Mouse (Mus musculus): ENCODE measurements around the gene Rnf227.

Rnf227 gene

DNA sequence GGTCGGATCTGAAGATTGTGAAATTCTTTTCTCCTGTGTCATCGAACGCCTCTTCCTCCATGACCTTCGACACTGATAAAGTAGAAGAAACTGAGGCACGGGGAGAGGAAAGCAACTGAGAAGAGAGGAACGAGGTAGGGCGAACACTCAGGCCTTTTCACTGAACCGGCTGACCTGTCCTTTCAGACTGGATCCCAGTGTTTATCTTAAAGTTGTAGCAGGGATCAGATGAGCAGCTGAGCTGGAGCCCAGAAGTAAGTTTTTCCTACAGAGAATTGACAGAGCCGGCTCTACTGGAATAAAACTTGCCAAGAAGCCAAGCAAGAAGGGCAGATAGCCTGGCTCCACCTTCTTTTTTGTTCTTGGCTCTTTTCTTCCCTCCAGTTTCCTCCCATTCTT is 30.6 kb downstream of the Rnf227 start:
- no peak for DNase-seq (ENCODE audit: low spot score in 2 of 2)

DNA sequence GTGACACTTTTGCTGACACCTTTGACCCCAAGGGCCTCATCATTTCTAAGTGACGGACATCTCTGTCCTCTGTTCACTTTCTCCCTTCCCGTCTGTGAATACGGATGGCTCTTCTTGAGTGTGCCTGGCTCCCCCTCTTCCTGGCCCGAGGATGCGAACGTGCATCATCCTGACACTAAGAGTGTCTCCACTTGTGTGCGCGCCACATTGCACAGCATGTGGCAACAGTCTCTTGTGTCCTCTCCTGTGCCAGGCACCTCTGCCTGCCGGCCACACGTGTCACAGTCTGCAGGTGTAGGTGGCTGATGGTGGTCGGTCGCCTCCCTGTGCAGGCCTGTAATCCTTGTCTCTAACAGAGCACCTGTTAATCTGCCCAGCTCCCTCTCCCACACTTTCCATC is 31.3 kb downstream of the Rnf227 start:
- no peak for DNase-seq (ENCODE audit: low spot score in 2 of 2)

DNA sequence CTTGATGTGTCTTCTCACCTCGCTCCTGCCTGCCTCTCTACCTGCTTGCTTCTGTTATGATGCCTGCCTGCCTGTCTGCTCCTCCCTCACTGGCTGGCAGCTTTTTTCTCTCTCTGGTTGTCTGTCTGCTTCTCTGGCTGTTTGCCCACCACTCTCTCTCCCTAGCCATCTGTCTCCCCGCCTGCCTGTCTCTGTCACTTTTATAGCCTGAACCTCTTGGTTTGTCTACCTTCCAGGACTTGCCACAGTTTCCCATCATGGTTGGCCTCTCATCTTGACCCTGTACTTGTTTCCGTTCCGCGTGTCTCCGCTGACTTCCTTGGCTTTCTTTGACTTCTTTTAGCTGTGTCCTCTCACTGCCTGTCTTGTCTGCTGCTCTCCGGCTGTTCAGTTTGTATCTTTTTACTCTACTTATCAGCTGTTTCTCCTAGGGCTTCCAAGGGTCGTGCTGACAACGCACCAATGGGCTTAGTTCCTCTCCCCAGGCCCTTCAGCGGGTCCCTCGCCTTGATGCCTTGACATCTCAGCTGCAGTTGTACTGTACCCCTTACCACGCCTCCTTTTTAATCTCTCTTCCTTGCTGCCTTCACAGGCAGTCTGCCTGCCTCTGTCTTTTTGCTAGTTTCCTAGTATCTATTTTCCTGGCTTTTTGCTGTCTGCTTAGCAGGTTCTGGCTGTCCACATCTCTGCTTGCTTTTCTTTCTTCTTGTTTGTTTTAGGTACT is 32.0 kb downstream of the Rnf227 start:
- peak; percentile 52 to 65 for DNase-seq (ENCODE audit: low spot score in 2 of 2)

DNA sequence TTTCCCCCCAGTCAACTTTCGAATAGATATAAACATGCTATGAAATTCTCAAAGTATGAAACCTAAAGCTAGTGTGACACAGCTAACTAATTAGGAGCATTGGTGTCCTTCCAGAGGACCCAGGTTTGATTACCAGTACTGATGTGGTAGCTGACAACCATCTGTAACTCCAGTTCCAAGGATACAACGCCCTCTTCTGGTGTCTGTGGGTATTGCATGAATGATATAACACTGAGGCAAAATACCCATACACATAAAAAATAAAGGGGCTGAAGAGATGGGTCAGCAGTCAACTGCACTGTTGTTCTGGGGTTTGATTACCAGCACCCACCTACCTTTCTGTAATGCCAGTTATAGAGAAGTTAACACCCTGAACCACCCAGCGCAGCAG is 32.5 kb downstream of the Rnf227 start:
- DNase-seq (ENCODE audit: low spot score in 2 of 2), result no peak

DNA sequence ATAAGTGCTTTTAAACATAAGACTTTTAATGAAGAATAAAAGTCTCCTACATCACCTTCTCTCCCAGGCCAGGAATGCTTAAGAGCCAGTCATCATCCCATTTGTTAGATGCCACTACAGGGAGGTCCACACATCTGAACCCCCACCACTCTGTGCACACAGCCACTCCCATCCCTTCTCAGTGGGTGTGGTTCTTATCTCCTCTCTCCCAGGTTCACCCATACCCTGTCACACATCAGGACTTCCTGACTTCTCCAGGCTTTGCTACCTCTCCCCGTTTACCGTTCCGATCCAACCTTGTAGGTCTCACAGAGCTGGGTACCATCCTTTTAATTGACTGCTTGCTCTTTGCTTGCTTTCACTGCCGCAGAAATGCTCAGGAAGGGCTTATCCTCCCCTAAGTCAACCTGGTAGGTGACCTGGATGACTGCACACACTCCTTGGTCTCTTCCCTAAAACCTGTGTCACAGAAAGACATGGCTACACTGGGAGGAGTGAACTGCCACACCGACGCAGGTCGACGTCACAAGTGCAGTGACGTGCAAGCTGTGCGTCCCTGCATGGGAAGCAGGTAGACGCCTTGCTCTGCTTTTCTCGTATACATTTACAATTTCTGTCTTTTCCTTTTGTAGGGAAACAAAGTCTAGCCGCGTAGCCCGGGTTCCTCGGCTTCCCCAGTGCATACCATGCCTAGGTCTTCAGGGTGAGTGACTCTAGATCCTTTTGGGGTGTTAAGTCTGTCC is 33.1 kb downstream of the Rnf227 start:
- DNase-seq (ENCODE audit: low spot score in 2 of 2), result no peak

DNA sequence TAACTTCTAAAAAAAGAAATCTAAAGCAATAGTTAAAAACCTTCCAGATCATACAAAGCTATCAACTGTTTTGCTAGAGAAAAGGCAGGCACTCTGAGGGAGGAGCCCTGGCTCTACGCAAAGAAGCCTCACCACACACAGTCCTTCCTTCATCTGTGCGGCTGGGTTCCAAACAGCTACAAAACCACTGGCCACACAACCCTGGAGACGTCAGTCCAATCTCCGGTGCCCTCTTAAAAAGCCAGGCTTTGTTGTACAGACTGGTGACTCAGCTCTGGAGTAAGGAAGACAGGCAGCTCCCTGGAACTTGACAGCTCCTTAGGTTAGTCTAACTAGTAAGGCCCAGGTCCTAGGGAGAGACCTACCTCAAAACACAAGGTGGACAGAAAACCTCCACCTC is 35.4 kb downstream of the Rnf227 start:
- no peak for DNase-seq (ENCODE audit: low spot score in 2 of 2)

DNA sequence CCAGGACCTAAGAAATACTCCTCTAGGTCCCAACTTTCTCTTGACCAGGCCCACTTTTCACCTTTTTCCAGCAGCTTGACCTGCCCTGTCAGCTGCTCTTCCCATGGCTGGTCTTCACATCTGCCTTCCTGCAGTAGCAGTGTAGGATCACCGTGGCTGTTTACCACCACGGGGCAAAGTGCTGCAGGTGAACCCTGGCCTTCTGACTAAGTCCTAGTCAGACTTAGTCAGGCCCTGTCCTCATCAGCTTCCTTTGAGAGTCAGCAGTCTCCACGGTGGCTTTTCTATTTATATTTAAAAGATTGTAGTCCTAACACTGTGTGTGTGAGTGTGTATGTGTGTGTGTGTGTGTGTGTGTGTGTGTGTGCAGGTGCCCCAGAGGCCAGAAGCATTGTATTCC is 37.5 kb downstream of the Rnf227 start:
- DNase-seq (ENCODE audit: low spot score in 2 of 2), result no peak

DNA sequence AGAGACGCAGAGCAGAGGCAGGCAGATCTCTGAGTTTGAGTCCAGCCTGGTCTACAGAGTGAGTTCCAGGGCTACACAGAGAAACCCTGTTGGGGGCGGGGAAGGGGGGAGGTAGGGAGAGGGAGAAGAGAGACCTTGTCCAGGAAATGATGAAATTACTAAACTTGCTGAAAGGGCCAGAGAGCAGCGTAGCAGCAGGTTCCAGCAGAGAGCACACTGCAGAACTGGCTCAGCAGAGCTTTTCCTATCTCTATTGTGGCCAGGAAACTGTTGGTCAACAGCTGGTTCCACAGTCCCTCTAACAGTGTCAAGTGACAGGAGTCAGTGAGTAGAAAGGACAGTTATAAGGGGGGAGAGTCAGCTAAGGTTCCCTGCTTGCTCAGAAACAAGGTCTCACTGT is 39.3 kb downstream of the Rnf227 start:
- DNase-seq (ENCODE audit: low spot score in 2 of 2), result no peak

DNA sequence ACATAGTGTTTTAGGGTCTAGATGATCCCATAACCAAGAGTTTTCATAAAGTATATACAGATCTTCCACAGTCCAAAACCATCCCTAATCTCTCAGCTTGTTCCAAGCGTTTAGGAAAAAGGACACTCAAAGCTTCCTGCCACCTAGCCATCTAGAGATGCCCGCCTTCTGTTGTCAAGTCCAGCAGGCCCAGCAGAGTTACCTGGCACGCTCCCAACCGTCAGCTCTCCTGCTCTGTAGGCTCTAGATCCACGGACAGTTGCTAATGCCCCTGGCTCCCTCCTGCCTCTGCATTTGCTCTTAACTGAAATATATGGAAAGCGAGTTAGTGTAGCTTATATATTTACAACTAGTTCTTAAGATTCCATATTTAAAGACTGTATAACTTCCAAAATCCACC is 41.1 kb downstream of the Rnf227 start:
- DNase-seq (ENCODE audit: low spot score in 2 of 2), result no peak

DNA sequence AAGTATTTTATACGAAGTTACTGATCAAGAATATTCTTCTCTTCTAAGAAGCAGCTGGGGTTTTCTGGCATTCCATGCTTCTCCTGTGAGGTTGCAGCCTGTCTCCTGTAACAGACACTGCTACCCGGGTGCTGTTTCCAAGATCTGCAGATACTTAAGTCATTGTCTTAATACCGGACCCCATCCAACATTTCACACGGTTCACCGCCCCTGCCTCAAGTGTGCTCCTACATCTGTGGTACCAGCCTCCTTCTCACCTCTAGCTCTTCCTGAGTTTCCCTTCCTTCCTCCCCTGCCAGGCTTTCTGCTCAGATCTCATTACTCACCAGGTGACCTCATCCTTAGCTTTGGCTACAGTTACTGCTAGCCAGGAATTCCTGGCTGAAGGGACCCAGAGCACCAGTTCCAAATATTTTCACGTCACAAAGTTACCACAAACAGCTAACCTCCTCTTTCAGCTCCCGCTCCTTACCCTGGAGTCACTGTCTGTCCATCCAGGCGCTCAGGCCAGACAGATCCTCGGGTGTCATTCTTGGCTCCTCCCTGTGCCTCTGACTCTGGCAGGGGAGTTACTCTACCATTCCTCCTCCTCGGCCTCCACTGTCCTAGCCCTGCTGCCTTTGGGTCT is 42.3 kb downstream of the Rnf227 start:
- DNase-seq (ENCODE audit: low spot score in 2 of 2), result no peak

DNA sequence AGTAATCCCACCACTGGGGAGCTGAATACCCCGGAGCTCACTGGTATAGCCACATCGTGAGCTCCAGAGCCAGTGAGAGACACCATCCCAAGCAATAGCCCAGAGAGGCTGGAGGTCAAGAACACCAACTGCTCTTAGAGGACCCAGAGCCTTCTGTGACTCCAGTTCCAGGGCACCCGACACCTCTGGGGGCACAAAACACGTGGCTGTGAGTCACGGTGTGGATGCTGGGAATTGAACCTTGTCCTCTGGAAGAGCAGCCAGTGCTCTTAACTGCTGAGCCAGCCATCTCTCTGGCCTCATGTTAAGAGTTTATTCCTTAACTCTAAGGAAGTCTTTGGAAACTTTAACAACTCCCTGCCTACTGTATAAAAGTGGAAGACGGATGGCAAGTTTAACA is 44.7 kb downstream of the Rnf227 start:
- no peak for DNase-seq (ENCODE audit: low spot score in 2 of 2)

DNA sequence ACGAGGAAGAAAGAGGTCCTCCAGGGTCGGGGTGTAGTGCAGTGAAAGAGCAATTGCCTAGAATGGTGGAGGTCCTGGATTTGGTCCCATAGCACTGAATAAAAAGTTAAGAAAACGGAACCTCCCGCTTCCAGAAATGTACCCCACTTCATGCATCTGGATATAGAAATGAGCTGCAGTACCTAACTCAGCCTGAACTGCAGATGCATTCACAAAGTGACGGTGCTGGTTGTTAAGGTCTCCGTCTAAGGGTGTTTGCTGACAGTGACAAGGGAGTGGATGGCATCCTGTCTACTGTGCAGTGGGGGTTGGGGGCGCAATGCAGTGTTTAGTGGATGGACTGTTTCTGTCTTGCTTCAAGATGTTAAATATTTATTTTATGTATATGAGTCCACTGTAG is 46.5 kb downstream of the Rnf227 start:
- no peak for DNase-seq (ENCODE audit: low spot score in 2 of 2)

DNA sequence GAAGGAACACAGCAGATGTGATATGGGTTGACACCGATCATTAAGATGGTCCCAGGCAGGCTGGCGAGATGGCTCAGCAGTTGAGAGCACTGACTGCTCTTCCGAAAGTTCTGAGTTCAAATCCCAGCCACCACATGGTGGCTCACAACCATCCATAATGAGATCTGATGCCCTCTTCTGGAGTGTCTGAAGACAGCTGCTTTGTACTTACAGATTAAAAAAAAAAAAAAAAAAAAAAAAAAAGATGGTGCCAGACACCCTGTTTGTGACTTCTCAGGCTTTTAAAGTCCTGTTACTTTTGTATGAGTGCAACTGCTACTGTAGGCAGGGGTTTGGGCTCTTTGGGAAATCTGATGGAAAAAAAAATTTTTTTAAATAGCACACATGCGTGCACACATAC is 48.4 kb downstream of the Rnf227 start:
- no peak for DNase-seq (ENCODE audit: low spot score in 2 of 2)

DNA sequence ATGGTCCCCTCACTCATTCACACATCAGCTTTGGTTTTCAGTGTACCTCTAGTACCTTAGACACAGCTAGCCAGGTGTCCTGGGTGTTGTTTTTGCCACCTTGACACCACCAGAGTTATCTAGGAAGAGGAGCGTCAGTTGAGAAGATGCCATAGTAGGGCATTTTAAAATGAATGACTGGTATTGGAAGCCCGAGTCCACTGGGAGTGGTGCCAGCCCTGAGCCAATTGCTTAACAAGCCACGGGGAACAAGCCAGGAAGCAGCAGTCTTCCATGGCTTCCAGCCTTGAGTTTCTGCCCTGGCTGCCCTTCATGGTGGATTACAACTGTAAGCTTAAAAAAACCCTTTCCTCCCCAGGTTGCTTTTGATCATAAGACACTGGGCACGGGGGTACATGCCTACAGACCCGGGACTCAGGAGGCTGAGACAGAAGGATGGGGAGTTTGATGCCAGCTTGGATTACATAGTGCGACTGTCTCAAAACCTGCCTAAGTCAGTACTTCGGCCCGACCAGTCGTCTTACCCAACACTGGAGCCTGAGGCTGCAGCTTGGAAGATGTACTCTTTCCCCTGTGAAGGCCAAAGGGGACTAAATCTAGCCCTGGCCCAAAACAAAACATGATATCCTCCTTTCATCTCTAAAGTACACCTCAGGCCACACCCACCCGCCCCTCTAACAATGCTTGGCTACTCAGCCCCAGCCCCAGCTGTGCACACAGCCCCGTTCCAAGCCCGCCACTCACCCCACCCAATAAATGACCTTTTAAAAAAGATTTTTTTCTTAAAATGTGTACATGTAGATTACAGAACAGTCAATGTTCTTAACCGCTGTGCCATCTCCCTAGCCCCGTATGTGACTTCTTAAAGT is 49.5 kb downstream of the Rnf227 start:
- DNase-seq (ENCODE audit: low spot score in 2 of 2), result no peak

DNA sequence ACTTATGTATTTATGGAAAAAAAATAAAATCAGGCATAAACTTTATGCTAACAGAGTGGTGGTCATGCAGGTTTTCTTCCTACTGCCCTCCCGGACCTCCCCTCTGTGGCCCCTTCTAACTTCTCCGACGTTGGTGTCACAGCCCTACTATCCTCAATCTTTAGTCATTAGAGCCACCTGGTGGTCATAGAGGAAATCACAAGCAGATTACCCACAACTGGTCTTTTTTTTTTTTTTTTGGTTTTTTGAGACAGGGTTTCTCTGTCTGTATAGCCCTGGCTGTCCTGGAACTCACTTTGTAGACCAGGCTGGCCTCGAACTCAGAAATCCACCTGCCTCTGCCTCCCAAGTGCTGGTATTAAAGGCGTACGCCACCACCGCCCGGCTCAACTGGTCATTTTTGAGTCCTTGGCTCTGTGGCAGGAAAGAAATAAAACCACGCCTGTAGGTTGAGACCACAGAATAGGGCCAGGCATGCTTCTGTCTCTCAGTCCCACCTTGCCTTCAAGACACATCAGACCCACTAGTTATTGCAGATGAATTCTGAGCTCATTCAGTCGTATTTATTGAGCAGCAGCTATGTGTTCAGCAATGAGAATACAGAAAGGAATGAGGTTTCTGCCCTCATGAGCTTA is 50.3 kb downstream of the Rnf227 start:
- no peak for DNase-seq (ENCODE audit: low spot score in 2 of 2)
